Mouse (Mus musculus) lung, adult 2 months (tissue): Measurements from ENCODE around the gene Fancd2os.

Experiments
- CTCF ChIP-seq: fragments of 200-500 bp; IDR thresholded peaks from 2 replicates; pipeline ENCODE4 v1.5.1; 2011; ENCODE audit warnings: mild to moderate bottlenecking, low read length, control low read depth; ENCODE audit not compliant: insufficient read depth
- POLR2A ChIP-seq: fragments of 200-500 bp; IDR thresholded peaks from 2 replicates; pipeline ENCODE4 v1.6.1; 2011; ENCODE audit warnings: low read depth, mild to moderate bottlenecking, control low read depth, low read length, borderline replicate concordance; ENCODE audit errors: extremely low read depth

DNA sequence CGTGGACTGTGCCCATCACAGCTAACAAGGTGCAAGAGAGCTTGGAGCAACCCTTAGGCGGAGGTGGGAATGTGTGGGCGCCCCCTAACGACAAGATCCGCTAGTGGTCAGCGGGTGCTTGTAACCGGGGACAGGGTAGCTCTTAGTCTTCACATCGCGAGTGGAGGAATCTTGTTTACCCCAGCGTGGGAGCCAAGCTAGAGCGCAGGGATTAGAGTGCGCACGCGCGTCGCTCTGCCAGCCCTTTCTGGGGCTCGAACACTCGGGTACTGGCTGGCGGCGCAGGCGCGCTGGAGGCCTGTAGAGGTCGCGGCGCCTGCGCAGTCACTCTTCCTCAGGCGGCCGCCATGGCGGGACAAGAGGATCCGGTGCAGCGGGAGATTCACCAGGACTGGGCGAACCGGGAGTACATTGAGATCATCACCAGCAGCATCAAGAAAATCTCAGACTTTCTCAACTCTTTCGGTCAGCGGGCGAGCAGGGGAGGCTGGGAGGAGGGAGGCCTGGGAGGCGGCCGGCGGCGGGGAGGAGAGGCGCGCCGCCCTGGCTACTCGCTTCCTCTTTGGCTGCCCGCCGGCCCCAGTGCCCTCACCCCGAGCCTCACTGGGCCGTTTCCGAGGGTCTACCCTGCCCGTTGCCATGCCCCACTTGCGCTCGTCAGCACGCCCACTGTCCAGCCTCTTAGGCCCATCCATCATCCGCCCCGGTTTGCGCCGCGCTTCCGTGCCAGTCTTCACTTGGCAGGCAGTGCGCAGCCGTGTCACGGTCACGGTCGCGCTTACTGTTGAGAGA, 4.1 kb upstream of the Fancd2os start, which contains the start of gene Brk1:
- TF ChIP-seq CTCF (peak; percentile 35), POLR2A (peak; percentile 71; the same call in 1 of the 2 replicates)
